Mouse (Mus musculus) monocyte, adult 2 months (primary cell): Measurements from ENCODE around the gene Nek7.
A peak's percentile ranks its signal among the peaks of the same experiment; 100 is the strongest.

Experiments
- DNase-seq, 2 experiments: peaks; one replicate each; pipeline ENCODE4 v3.0.0; 2022; ENCODE audit warnings: low spot score in 2 of 2, low read depth in 1 of 2

The Nek7 gene

GRCm38 (mm10) chr1:138571565-138572361 is 48.2 kb downstream of the Nek7 start:
- DNase-seq: no peak

GRCm38 (mm10) chr1:138571038-138571441 is 48.9 kb downstream of the Nek7 start:
- no peak for DNase-seq

GRCm38 (mm10) chr1:138568434-138569232 is 51.3 kb downstream of the Nek7 start:
- DNase-seq: no peak

GRCm38 (mm10) chr1:138567946-138568345 is 52.0 kb downstream of the Nek7 start:
- DNase-seq: no peak

- no peak for DNase-seq
Measured at GRCm38 (mm10) chr1:138564677-138565076, 55.3 kb downstream of the Nek7 start.

- no peak for DNase-seq
Measured at GRCm38 (mm10) chr1:138560733-138561132, 59.2 kb downstream of the Nek7 start.

- no peak for DNase-seq
Measured at GRCm38 (mm10) chr1:138559213-138560101, 60.5 kb downstream of the Nek7 start.

- DNase-seq: no peak
Measured at GRCm38 (mm10) chr1:138558342-138558741, 61.6 kb downstream of the Nek7 start.

- DNase-seq: no peak
Measured at GRCm38 (mm10) chr1:138554926-138555325, 65.0 kb downstream of the Nek7 start.

- DNase-seq: peak; percentile 12 to 29
Measured at GRCm38 (mm10) chr1:138550184-138550583, 69.8 kb downstream of the Nek7 start.

GRCm38 (mm10) chr1:138542170-138542515 is 77.8 kb downstream of the Nek7 start:
- DNase-seq: no peak

GRCm38 (mm10) chr1:138541495-138542169 is 78.3 kb downstream of the Nek7 start:
- DNase-seq: no peak

GRCm38 (mm10) chr1:138539713-138540112 is 80.2 kb downstream of the Nek7 start:
- no peak for DNase-seq

- DNase-seq: no peak
Measured at GRCm38 (mm10) chr1:138538217-138538616, 81.7 kb downstream of the Nek7 start.

GRCm38 (mm10) chr1:138535758-138536574 is 84.0 kb downstream of the Nek7 start:
- DNase-seq: no peak

- no peak for DNase-seq
Measured at GRCm38 (mm10) chr1:138530604-138531003, 89.3 kb downstream of the Nek7 start.

- no peak for DNase-seq
Measured at GRCm38 (mm10) chr1:138523962-138524361, 96.0 kb downstream of the Nek7 start.

GRCm38 (mm10) chr1:138518235-138518634 is 101.7 kb downstream of the Nek7 start:
- no peak for DNase-seq

- no peak for DNase-seq
Measured at GRCm38 (mm10) chr1:138517360-138518099, 102.4 kb downstream of the Nek7 start.
